Mouse (Mus musculus) megakaryocyte, embryonic 14.5 days (primary cell): ENCODE measurements around the gene Flvcr2.

ENCODE experiments used
- FLI1 ChIP-seq: IDR thresholded peaks from 2 replicates; pipeline ENCODE4 v1.6.1; 2012; ENCODE audit warnings: low read length, inconsistent platforms, mixed read lengths
- GATA1 ChIP-seq: IDR thresholded peaks from 3 replicates; pipeline ENCODE4 v1.6.1; 2012; ENCODE audit warnings: mixed read lengths, low read length, inconsistent platforms, borderline replicate concordance

DNA sequence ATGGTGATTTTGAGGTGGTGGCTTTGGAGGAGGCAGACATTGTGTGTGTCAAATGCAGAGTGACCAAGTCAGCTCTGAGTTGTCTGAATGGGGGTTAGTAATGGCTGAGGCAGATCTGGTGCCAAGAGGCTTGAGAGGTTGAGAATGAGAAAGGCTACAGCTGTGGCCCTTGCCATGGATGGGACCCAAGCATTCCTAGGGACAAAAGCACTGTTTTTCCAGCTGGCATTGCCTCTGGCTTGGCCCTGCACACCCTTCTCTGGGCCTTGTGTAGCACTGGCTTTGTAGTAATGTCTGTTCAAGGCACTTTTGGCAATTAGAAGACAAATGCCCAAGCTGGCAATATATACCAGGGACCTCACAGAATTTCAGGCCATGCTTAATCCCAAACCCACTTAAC is 64.6 kb downstream of the Flvcr2 start:
- TF ChIP-seq GATA1 (no peak), FLI1 (no peak)
